Mouse (Mus musculus): ENCODE data around the gene Ccser1. TPM values are rescaled to one million over a fixed set of nuclear protein-coding genes. Genes with fewer than 3 reads are reported as not detected.
A peak's percentile ranks its signal among the peaks of the same experiment; 100 is the strongest.

Gene Ccser1
- polyA plus RNA-seq, 1 experiment from 2014 or later: 10.2 TPM

DNA sequence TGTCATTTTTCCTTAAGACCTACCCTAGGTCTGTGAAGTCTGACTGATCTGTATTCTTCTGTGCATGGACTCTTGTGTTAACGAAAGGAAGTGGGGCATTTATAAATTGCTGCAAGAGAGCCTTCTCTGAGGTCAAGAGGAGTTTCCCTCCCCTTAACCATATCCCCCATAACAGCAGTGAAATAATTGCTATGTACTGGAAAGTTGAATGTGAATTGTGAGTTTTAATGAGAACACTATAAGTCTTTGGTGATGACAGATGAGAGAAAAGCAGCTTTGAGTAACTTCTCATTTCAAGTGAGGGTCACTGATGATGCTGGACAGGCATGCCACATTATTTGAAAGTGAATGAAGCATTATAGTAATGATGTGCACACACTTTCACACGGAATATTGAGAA lies 585.7 kb downstream of the Ccser1 start:
- Histone ChIP-seq H3K27ac (no peak overlapping the region), H3K9me3 (no peaks in the 10 kb centered on the region), H3K4me2 (no peak overlapping the region), H3K4me3 (no peak overlapping the region), H3K4me1 (no peaks in the 10 kb centered on the region), H3K27me3 (no peaks in the 10 kb centered on the region), H3K36me3 (no peaks in the 10 kb centered on the region), H3K9ac (no peak overlapping the region)
- ATAC-seq (ENCODE audit: borderline replicate concordance, extremely low read depth, low FRiP score, low TSS enrichment): no peak
- WGBS: 58% methylated on average over 2 of the region's 2 CpGs

DNA sequence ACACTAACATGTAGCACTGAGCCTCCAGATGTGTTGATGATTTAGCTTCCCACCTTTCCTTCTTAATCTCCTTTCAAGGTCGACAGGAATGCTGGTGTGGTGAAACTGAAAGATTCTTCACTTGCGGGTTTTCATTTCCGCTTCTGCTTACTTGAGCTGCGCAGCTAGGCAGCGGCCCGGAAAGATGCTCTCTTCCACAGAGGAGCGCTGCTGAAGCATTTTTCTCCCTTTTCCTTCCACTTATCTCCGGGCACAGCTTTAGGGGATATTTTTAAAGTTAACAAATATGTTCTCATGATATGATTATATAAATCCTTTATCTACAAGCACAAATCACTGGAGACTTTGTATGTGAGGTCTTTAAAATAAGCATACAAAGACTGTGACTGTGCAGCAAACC lies 587.0 kb downstream of the Ccser1 start:
- Histone ChIP-seq H3K4me2 (no peak overlapping the region), H3K9ac (no peak overlapping the region), H3K4me1 (no peaks in the 10 kb centered on the region), H3K27ac (no peak overlapping the region), H3K27me3 (no peaks in the 10 kb centered on the region), H3K36me3 (no peaks in the 10 kb centered on the region), H3K9me3 (no peaks in the 10 kb centered on the region), H3K4me3 (no peak overlapping the region)
- ATAC-seq (ENCODE audit: borderline replicate concordance, extremely low read depth, low FRiP score, low TSS enrichment): no peak
- WGBS: 72% methylated on average over 8 of the region's 8 CpGs

- Histone ChIP-seq H3K36me3 (no peaks in the 10 kb centered on the region), H3K4me2 (no peak overlapping the region), H3K9ac (no peak overlapping the region), H3K4me1 (no peaks in the 10 kb centered on the region), H3K4me3 (no peak overlapping the region), H3K9me3 (no peaks in the 10 kb centered on the region), H3K27ac (no peak overlapping the region), H3K27me3 (no peaks in the 10 kb centered on the region)
- 75% methylated on average over 2 of the region's 2 CpGs for WGBS
- ATAC-seq (ENCODE audit: borderline replicate concordance, extremely low read depth, low FRiP score, low TSS enrichment): no peak
These were observed 606.6 kb downstream of the Ccser1 start for GRCm38 (mm10) chr6:61786706-61787105.

GRCm38 (mm10) chr6:61800889-61801288 lies 620.8 kb downstream of the Ccser1 start:
- Histone ChIP-seq H3K27ac (no peak overlapping the region), H3K27me3 (no peaks in the 10 kb centered on the region), H3K4me2 (no peak overlapping the region), H3K4me1 (no peaks in the 10 kb centered on the region), H3K4me3 (no peak overlapping the region), H3K9ac (no peak overlapping the region), H3K9me3 (no peaks in the 10 kb centered on the region), H3K36me3 (no peaks in the 10 kb centered on the region)
- WGBS: 61% methylated on average over 3 of the region's 3 CpGs
- no peak for ATAC-seq (ENCODE audit: borderline replicate concordance, extremely low read depth, low FRiP score, low TSS enrichment)

DNA sequence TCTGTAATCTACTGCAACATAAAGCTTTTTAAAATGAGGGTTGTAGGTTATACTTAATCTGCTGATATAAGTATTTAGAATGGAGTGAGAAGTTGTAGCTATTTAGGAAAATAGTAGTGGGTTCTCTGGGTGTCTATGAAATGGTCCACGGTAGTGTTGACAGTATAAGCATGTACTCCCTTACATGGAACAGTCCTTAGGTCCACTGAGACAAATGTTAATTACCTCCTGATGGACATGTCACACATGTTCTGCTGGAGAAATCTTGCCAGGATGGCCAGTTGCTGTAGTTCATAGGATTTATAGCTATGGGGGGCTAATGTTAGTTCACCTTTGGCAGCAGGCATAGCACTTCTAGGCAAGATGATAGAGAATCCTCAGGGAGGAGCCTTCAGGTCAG lies 625.4 kb downstream of the Ccser1 start:
- no peak overlapping the region for H3K9ac ChIP-seq
- no peak overlapping the region for H3K27ac ChIP-seq
- no peaks in the 10 kb centered on the region for H3K27me3 ChIP-seq
- H3K4me3 ChIP-seq: no peak overlapping the region
- no peak overlapping the region for H3K4me2 ChIP-seq
- H3K36me3 ChIP-seq: no peaks in the 10 kb centered on the region
- ATAC-seq (ENCODE audit: borderline replicate concordance, extremely low read depth, low FRiP score, low TSS enrichment): no peak
- H3K9me3 ChIP-seq: no peaks in the 10 kb centered on the region
- WGBS: 40% methylated on average over 1 of the region's 1 CpGs
- no peaks in the 10 kb centered on the region for H3K4me1 ChIP-seq

DNA sequence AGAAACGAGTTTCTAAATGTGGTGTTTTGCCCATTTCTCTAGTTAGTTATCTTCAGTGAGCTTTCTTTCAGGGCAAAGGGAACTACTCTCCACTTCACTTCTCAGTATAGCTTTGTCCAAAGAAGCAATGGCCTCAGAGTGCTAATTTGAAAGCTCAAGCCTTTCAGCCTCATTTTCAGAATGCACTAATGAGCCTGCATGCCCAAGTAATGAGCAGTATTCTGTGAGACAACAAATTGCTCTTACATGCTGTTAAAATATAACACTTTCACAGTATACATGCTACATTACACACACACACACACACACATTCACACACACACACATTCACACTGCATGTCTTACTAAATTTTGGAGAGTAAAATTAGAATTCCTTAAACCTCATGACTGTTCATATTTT lies 637.6 kb downstream of the Ccser1 start:
- Histone ChIP-seq H3K27ac (no peak overlapping the region), H3K9ac (no peak overlapping the region), H3K9me3 (no peaks in the 10 kb centered on the region), H3K4me3 (no peak overlapping the region), H3K4me1 (no peaks in the 10 kb centered on the region), H3K27me3 (no peaks in the 10 kb centered on the region), H3K4me2 (no peak overlapping the region), H3K36me3 (no peaks in the 10 kb centered on the region)
- WGBS: 55% methylated on average over 1 of the region's 1 CpGs
- ATAC-seq (ENCODE audit: borderline replicate concordance, extremely low read depth, low FRiP score, low TSS enrichment): no peak

DNA sequence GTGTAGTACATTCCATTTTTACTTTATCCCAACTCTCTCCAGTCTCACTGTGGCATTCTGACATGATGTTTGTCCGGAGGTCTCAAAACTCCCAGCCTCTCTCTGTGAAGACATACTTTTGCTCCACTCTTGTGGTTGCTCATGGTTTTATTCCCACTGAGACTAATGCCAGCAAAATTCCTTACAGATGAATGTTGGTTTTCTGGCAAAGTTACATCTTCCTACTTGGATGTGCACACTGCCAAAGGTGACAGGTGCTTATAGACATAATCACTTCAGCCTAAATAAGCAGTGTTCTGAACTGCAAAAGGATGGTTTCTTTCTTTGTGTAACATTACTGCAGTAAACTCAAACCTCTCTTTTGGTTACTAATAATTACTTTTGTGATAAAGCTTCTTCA lies 696.2 kb downstream of the Ccser1 start:
- Histone ChIP-seq H3K4me1 (no peaks in the 10 kb centered on the region), H3K4me3 (no peak overlapping the region), H3K9me3 (no peaks in the 10 kb centered on the region), H3K36me3 (no peaks in the 10 kb centered on the region), H3K27me3 (no peaks in the 10 kb centered on the region), H3K9ac (no peak overlapping the region), H3K27ac (no peak overlapping the region), H3K4me2 (no peak overlapping the region)
- no peak for ATAC-seq (ENCODE audit: borderline replicate concordance, extremely low read depth, low FRiP score, low TSS enrichment)
- WGBS: 81% methylated on average over 1 of the region's 1 CpGs

GRCm38 (mm10) chr6:61898238-61898637 lies 718.1 kb downstream of the Ccser1 start:
- no peak overlapping the region for H3K27ac ChIP-seq
- no peak overlapping the region for H3K4me2 ChIP-seq
- no peak for ATAC-seq (ENCODE audit: borderline replicate concordance, extremely low read depth, low FRiP score, low TSS enrichment)
- WGBS: 62% methylated on average over 4 of the region's 4 CpGs
- H3K4me1 ChIP-seq: no peaks in the 10 kb centered on the region
- no peaks in the 10 kb centered on the region for H3K27me3 ChIP-seq
- no peaks in the 10 kb centered on the region for H3K9me3 ChIP-seq
- no peak overlapping the region for H3K4me3 ChIP-seq
- H3K9ac ChIP-seq: no peak overlapping the region
- no peaks in the 10 kb centered on the region for H3K36me3 ChIP-seq

DNA sequence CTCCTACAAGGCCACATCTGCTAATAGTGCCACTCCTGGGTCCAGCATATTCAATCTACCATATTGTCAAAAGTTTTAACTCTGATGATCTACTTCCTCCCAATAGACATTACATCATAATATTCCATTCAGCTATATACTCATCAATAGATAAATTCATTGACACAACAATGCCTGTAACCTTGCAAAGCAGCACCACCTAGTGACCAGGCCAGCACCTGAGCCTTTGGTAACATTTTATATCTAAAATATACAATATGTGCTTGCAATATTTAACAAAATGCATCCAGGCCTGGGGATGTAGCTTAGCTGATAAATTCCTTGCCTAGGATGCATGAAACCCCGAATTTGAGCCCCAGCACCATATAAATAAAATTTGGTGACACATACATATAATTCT lies 722.6 kb downstream of the Ccser1 start:
- no peaks in the 10 kb centered on the region for H3K36me3 ChIP-seq
- H3K27ac ChIP-seq: no peak overlapping the region
- no peak for ATAC-seq (ENCODE audit: borderline replicate concordance, extremely low read depth, low FRiP score, low TSS enrichment)
- H3K27me3 ChIP-seq: no peaks in the 10 kb centered on the region
- no peak overlapping the region for H3K4me2 ChIP-seq
- H3K9me3 ChIP-seq: no peaks in the 10 kb centered on the region
- no peak overlapping the region for H3K4me3 ChIP-seq
- no peaks in the 10 kb centered on the region for H3K4me1 ChIP-seq
- H3K9ac ChIP-seq: no peak overlapping the region
- WGBS: 14% methylated on average over 1 of the region's 1 CpGs

- Histone ChIP-seq H3K27me3 (no peaks in the 10 kb centered on the region), H3K4me1 (no peaks in the 10 kb centered on the region), H3K4me3 (no peak overlapping the region), H3K9ac (no peak overlapping the region), H3K27ac (no peak overlapping the region), H3K9me3 (no peaks in the 10 kb centered on the region), H3K36me3 (no peaks in the 10 kb centered on the region), H3K4me2 (no peak overlapping the region)
- ATAC-seq (ENCODE audit: borderline replicate concordance, extremely low read depth, low FRiP score, low TSS enrichment): no peak
- WGBS: 87% methylated on average over 3 of the region's 3 CpGs
These were observed 732.8 kb downstream of the Ccser1 start for GRCm38 (mm10) chr6:61912896-61913295.

GRCm38 (mm10) chr6:61931622-61932021 lies 751.5 kb downstream of the Ccser1 start:
- Histone ChIP-seq H3K27me3 (no peaks in the 10 kb centered on the region), H3K4me3 (no peak overlapping the region), H3K9me3 (no peaks in the 10 kb centered on the region), H3K27ac (no peak overlapping the region), H3K4me1 (no peaks in the 10 kb centered on the region), H3K36me3 (no peaks in the 10 kb centered on the region), H3K9ac (no peak overlapping the region), H3K4me2 (no peak overlapping the region)
- ATAC-seq (ENCODE audit: borderline replicate concordance, extremely low read depth, low FRiP score, low TSS enrichment): peak; percentile 93; the same call in 1 of the 2 replicates
- 34% methylated on average over 1 of the region's 1 CpGs for WGBS

- no peak overlapping the region for H3K4me3 ChIP-seq
- no peak overlapping the region for H3K27ac ChIP-seq
- ATAC-seq (ENCODE audit: borderline replicate concordance, extremely low read depth, low FRiP score, low TSS enrichment): no peak
- no peaks in the 10 kb centered on the region for H3K27me3 ChIP-seq
- H3K9ac ChIP-seq: no peak overlapping the region
- no peak overlapping the region for H3K4me2 ChIP-seq
- H3K9me3 ChIP-seq: no peaks in the 10 kb centered on the region
- 95% methylated on average over 1 of the region's 1 CpGs for WGBS
- H3K36me3 ChIP-seq: no peaks in the 10 kb centered on the region
- H3K4me1 ChIP-seq: no peaks in the 10 kb centered on the region
These were observed 756.5 kb downstream of the Ccser1 start for GRCm38 (mm10) chr6:61936656-61937055.

DNA sequence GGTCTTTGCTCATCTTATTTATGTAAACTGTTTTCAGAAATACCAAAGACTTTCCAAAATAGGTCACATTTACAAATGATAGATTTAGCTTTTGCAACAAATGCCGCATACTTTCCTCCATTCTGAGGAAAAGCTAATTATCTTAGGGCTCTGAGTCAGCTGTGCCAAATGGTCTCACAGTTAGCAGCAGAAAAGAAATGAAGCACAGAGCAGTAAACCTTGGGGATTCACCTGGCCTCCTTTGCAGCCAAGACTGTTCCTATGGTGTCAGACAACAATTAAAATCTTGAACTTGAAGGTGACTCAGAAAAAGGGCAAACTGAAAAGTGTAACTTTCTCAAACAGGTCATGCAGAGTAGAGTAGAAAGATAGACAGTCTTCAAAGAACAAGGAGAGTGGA lies 759.1 kb downstream of the Ccser1 start:
- 67% methylated on average over 1 of the region's 1 CpGs for WGBS
- H3K4me3 ChIP-seq: no peak overlapping the region

More for the DNA sequence above, 759.1 kb downstream of the Ccser1 start:
- Histone ChIP-seq H3K36me3 (no peaks in the 10 kb centered on the region), H3K27ac (no peak overlapping the region), H3K27me3 (no peaks in the 10 kb centered on the region), H3K4me2 (no peak overlapping the region), H3K9ac (no peak overlapping the region), H3K4me1 (no peaks in the 10 kb centered on the region), H3K9me3 (no peaks in the 10 kb centered on the region)
- no peak for ATAC-seq (ENCODE audit: borderline replicate concordance, extremely low read depth, low FRiP score, low TSS enrichment)
